Mouse (Mus musculus) neural tube, embryonic 14.5 days (tissue): ENCODE data around the gene Glod4. TPM values are rescaled to one million over a fixed set of nuclear protein-coding genes. Genes with fewer than 3 reads are reported as not detected.

Experiments
- ATAC-seq: fragments of 200-750 bp; cut with Nextera tagmentation; 2 replicates; pipeline ENCODE4 v1.8.0; 2017; ENCODE audit warnings: low read depth, mild to moderate bottlenecking, moderate TSS enrichment, moderate library complexity
- H3K27ac ChIP-seq: fragments of 300-500 bp; sonication (generic); 2 replicates; pipeline ENCODE4 v1.5.1; 2014; ENCODE audit warnings: low read depth, mild to moderate bottlenecking, control low read depth, low read length, moderate library complexity, mixed read lengths
- H3K27me3 ChIP-seq: fragments of 300-500 bp; sonication (generic); 2 replicates; pipeline ENCODE4 v1.6.1; 2014; ENCODE audit warnings: low read length; ENCODE audit not compliant: control insufficient read depth, insufficient read depth
- H3K36me3 ChIP-seq: fragments of 300-500 bp; sonication (generic); 2 replicates; pipeline ENCODE4 v1.6.1; 2014; ENCODE audit warnings: low read length, mixed read lengths; ENCODE audit not compliant: control insufficient read depth, insufficient read depth
- H3K4me1 ChIP-seq: fragments of 300-500 bp; sonication (generic); 2 replicates; pipeline ENCODE4 v1.6.1; 2014; ENCODE audit warnings: low read length; ENCODE audit not compliant: control insufficient read depth, insufficient read depth
- H3K4me2 ChIP-seq: fragments of 300-500 bp; sonication (generic); 2 replicates; pipeline ENCODE4 v1.6.1; 2014; ENCODE audit warnings: mild to moderate bottlenecking, low read depth, low read length, control low read depth
- H3K4me3 ChIP-seq: fragments of 300-500 bp; sonication (generic); 2 replicates; pipeline ENCODE4 v1.5.1; 2014; ENCODE audit warnings: low read depth, low read length, control low read depth, mixed read lengths
- H3K9ac ChIP-seq: fragments of 300-500 bp; sonication (generic); replicated peaks from 2 replicates; pipeline ENCODE4 v1.6.1; 2014; ENCODE audit warnings: low read depth, mild to moderate bottlenecking, control low read depth, low read length, mixed read lengths
- H3K9me3 ChIP-seq: fragments of 300-500 bp; sonication (generic); 2 replicates; pipeline ENCODE4 v1.6.1; 2016; ENCODE audit warnings: low read length; ENCODE audit not compliant: control insufficient read depth
- WGBS: fragments of 180-500 bp; shearing (Covaris S2); extraction: QIAGEN DNeasy Blood & Tissue Kit; methylation state at CpG from one replicate; pipeline ENCODE4 v1.1.7; 2014; 5-methylcytosine and 5-hydroxymethylcytosine counted together
- polyA plus RNA-seq: library from polyadenylated mRNA; unstranded; fragments of >200 nt; fragmentation: Nextera tagmentation; extraction: Ambion mirVana; gene quantifications from 2 replicates; pipeline ENCODE4 v1.2.1, GENCODE M21; 2014

Glod4 gene
- polyA plus RNA-seq, 1 experiment from 2014 or later = 126 TPM

DNA sequence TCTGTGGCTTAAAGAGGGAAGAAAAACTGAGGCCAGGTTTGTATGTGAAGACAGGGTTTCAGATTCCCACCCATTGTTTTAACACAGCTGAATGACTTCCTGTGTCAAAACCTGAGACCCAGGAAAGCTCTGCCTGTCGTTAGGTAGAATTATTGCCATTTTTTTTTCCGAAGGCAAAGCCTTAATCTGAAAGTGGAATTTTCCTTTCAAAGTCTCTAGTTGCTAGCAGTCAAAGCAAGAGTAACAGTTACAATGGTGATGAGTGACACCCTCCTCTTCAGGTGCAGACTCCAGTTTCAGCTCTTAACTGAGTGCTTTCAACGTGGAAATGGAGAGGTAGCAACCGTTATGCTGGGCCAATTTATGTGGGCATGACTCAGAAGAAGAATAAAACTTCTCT lies 92.5 kb downstream of the Glod4 start:
- H3K27me3 ChIP-seq = no peaks in the 10 kb centered on the region
- no peak for ATAC-seq
- no peak overlapping the region for H3K4me2 ChIP-seq
- WGBS = 72% methylated on average over 4 of the region's 4 CpGs
- H3K27ac ChIP-seq = no peak overlapping the region
- no peak overlapping the region for H3K4me3 ChIP-seq
- no peak overlapping the region for H3K9ac ChIP-seq
- peaks cover 7% of the 10 kb centered on the region; the same call in 1 of the 2 replicates for H3K4me1 ChIP-seq
- H3K9me3 ChIP-seq = no peaks in the 10 kb centered on the region
- H3K36me3 ChIP-seq = peaks cover 19% of the 10 kb centered on the region

DNA sequence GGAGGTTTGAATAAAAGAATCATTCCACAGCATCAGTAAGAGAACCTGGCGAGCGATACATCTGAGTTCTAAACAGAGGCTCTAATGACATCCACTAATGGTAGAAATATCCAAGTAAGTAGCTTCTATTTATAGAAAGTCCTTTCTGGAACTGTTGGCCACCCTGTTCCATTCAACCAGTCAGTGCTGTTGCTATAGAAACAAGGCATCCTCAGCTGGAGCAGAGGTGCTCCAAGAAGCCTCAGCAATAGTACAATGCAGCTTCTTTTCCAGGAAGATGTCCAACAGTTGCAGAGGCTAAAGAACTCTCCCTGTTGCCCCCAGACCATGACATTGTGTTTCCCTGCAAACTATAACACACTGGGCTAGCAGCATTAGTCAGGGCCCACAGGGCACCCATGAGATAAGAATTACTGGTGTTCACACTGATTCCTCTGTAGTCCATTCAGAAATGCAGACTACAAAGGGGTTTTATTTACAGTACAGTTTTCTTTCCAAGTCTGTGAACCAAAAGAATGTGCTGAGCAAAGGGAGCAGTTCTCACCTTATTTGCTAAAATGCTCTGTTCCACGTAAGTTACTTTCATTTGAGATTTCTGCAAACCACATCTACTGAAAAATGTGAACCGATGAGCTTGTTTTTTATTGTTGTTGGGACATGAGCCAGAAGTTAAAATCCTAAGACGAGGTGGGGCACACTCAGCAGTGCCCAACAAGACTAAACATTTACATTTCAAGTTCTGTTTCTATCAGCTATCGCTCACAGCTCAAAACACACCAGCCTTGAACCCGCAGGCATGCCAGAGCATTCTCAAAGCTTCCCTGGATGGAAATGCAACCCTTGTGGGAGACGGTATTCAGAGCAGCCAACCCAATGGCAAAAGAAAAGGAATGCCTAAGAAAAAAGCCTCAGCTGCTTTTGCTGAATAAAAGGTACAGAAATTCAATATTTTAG lies 95.2 kb downstream of the Glod4 start:
- no peak overlapping the region for H3K4me2 ChIP-seq
- no peaks in the 10 kb centered on the region for H3K27me3 ChIP-seq
- H3K4me3 ChIP-seq = no peak overlapping the region
- H3K4me1 ChIP-seq = peaks cover 7% of the 10 kb centered on the region; the same call in 1 of the 2 replicates
- no peak for ATAC-seq
- no peak overlapping the region for H3K27ac ChIP-seq
- no peak overlapping the region for H3K9ac ChIP-seq
- 68% methylated on average over 8 of the region's 8 CpGs for WGBS
- no peaks in the 10 kb centered on the region for H3K9me3 ChIP-seq
- peaks cover 6% of the 10 kb centered on the region; the same call in 1 of the 2 replicates for H3K36me3 ChIP-seq

DNA sequence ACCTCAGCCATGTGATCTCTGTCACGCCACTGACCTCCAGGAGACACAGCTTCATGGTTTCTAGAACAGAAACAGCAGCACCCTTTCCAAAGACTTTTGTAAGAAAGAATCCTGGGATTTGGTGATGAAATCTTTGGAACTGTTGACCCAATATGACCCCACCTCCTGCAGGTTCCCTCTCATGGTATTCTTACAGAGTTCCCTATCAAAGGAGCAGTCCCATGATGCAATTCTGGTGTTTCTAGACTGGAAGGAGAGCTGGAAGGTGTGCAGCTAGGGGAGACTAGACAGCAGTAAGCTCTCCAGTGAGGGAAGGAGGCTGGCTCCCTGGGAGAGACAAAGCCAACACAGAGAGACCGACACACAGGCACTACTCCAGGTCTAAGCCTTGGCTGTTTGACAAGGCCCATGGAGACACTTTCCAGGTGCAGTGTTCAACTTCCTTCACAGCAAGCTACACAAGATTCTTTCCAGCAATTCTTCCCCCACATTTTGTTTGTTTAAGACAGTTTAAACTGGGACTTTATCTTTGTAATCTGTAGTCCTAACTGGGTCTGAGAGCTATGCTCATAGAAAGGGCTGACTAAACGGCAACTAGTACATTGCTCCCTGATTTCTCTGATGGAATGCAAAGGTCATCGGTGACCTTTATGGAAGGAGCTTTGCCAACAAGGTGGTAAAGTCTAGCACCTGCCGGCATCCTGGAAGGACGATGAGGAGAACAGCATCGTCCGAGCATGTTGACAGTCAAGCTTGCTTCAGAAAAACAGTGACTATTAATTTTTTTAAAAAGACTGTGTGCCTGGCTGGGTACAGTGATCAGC lies 97.1 kb downstream of the Glod4 start:
- 93% methylated on average over 8 of the region's 8 CpGs for WGBS
- no peak overlapping the region for H3K27ac ChIP-seq
- peaks cover 7% of the 10 kb centered on the region; the same call in 1 of the 2 replicates for H3K4me1 ChIP-seq
- no peak for ATAC-seq
- H3K27me3 ChIP-seq = no peaks in the 10 kb centered on the region
- no peak overlapping the region for H3K4me3 ChIP-seq
- H3K4me2 ChIP-seq = no peak overlapping the region
- H3K9me3 ChIP-seq = no peaks in the 10 kb centered on the region
- no peaks in the 10 kb centered on the region for H3K36me3 ChIP-seq
- H3K9ac ChIP-seq = no peak overlapping the region

- no peaks in the 10 kb centered on the region for H3K27me3 ChIP-seq
- H3K36me3 ChIP-seq = no peaks in the 10 kb centered on the region
- H3K27ac ChIP-seq = no peak overlapping the region
- no peak overlapping the region for H3K4me3 ChIP-seq
- WGBS = 97% methylated on average over 1 of the region's 1 CpGs
- peaks cover 7% of the 10 kb centered on the region; the same call in 1 of the 2 replicates for H3K4me1 ChIP-seq
- H3K9me3 ChIP-seq = no peaks in the 10 kb centered on the region
- no peak for ATAC-seq
- no peak overlapping the region for H3K9ac ChIP-seq
- no peak overlapping the region for H3K4me2 ChIP-seq
Measured at GRCm38 (mm10) chr11:76145169-76145568, 98.4 kb downstream of the Glod4 start.

DNA sequence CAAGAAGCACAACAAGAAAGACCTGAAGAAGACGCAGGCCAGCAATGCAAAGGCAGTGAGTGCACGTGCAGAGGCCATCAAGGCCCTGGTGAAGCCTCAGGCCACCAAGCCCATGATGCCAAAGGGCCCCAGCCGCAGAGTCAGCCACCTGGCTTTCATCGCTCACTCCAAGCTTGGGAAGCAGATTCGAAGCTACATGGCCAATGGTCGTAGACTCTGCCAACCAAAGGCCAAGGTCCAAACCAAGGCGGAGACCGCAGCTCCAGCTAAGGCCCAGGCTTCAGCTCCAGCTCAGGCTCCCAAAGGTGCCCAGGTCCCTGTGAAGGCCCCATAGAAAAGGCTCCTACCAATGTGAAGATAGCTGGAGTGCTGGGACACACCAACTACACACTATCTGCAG lies 99.1 kb downstream of the Glod4 start:
- Histone ChIP-seq H3K27ac (no peak overlapping the region), H3K9me3 (no peaks in the 10 kb centered on the region), H3K27me3 (no peaks in the 10 kb centered on the region), H3K36me3 (no peaks in the 10 kb centered on the region), H3K4me2 (no peak overlapping the region), H3K9ac (no peak overlapping the region), H3K4me3 (no peak overlapping the region), H3K4me1 (peaks cover 7% of the 10 kb centered on the region; the same call in 1 of the 2 replicates)
- ATAC-seq = no peak
- WGBS = 95% methylated on average over 8 of the region's 8 CpGs

GRCm38 (mm10) chr11:76137996-76138395 lies 105.5 kb downstream of the Glod4 start:
- Histone ChIP-seq H3K27me3 (no peaks in the 10 kb centered on the region), H3K27ac (no peak overlapping the region), H3K9ac (no peak overlapping the region), H3K4me3 (no peak overlapping the region), H3K9me3 (no peaks in the 10 kb centered on the region), H3K4me2 (no peak overlapping the region), H3K36me3 (peaks cover 31% of the 10 kb centered on the region), H3K4me1 (no peaks in the 10 kb centered on the region)
- no peak for ATAC-seq
- 82% methylated on average over 3 of the region's 3 CpGs for WGBS

DNA sequence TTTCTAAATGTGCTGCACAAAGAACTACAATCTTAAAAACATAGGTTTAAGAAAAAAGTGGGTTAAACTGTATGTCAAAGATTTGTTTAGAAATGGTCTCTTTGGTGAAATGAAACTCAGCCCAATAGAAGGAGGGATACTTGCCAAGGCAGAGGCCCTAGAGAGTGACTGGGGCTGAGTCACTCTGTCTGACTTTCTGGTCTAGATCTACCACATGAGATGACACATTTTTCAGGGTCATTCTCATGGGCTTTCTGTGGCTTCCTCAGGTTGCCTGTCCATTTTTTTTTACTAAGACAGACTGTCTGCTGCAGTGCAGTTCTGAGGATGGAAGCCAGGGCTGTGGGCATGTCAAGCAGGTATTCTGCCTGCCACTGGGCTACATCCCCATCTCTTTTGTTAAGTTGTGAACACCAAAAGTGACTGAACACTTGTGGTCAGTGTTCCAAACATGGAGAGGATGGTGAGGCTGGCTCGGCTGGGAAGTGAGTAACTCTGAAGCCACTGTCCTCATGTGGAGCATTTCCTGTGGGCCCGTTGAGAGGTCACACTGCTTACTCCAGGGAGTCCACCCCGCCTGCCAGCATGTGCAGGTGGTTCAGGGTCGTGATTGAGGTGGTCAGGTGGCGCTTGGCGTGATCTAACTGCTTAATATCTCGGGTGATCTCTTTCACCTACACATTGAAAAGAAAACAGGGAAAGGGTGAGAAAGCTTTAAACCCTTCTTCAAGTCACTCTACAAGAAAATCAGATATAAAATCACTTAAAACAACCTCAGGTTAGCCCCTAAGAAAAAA lies 107.7 kb downstream of the Glod4 start:
- Histone ChIP-seq H3K4me3 (no peak overlapping the region), H3K4me1 (no peaks in the 10 kb centered on the region), H3K27me3 (no peaks in the 10 kb centered on the region), H3K27ac (no peak overlapping the region), H3K9me3 (no peaks in the 10 kb centered on the region), H3K9ac (no peak overlapping the region), H3K36me3 (peaks cover 31% of the 10 kb centered on the region), H3K4me2 (no peak overlapping the region)
- no peak for ATAC-seq
- 87% methylated on average over 7 of the region's 7 CpGs for WGBS

- H3K27me3 ChIP-seq = no peaks in the 10 kb centered on the region
- 85% methylated on average over 5 of the region's 5 CpGs for WGBS
- no peak overlapping the region for H3K27ac ChIP-seq
- no peaks in the 10 kb centered on the region for H3K9me3 ChIP-seq
- no peak overlapping the region for H3K9ac ChIP-seq
- no peak overlapping the region for H3K4me3 ChIP-seq
- no peaks in the 10 kb centered on the region for H3K4me1 ChIP-seq
- H3K4me2 ChIP-seq = no peak overlapping the region
- no peak for ATAC-seq
- peaks cover 18% of the 10 kb centered on the region for H3K36me3 ChIP-seq
Measured at GRCm38 (mm10) chr11:76130859-76131258, 112.7 kb downstream of the Glod4 start.
